Mouse (Mus musculus): ENCODE measurements around the gene Utp4.

Utp4 gene

DNA sequence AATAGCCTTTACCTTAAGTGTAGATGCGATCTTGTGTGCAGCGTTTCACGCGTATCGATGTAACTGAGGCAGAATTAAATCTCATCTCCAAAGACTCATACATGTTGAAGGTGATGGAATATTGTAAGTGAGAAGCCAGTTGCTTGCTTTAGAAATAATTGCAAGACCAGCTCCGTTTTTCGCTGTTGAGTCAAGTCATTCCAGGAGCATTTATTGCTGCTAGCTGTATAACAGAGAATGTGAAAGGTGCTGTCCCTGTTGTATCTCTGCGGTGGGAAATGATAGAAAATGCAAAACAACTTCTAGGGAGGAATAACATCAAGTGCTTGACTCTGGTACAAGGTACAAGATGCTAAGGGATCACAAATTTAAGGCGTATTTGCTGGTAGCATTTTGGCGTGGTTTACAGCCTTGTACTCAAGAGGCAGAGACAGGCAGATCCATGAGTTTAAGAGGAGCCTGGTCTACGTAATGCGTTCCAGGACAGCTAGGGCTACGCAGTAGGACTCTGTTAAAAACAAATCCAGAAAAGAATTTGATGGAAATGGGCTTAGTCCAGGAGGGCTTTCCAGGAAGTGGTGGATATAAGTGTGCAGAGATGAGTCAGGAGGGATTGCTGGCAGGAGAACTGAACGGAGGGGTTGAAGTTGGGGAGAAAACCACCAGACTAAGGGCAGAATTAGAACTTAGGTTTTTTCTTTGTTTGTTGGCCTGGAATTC lies 43.8 kb downstream of the Utp4 start:
- no peak for DNase-seq (ENCODE audit: low read depth)

DNA sequence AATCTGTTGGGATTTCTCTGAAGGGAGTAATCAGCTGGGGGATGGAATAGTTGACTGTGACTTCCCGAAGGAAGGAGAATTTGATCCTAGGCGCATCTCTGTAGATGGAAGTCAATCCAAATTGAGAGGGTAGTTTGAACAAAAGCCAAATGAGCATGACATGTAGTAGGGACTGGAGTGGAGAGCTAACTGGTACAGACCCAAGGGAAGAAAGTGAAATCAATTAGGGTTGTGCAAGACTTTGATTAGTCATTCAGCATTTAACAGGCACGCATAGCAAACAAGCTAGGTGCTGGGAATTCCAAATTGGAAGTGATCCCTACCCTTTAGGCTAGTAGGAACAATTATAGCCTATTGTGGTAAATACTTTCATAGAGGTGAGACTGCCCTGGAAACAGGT lies 48.4 kb downstream of the Utp4 start:
- no peak for DNase-seq (ENCODE audit: low read depth)

DNA sequence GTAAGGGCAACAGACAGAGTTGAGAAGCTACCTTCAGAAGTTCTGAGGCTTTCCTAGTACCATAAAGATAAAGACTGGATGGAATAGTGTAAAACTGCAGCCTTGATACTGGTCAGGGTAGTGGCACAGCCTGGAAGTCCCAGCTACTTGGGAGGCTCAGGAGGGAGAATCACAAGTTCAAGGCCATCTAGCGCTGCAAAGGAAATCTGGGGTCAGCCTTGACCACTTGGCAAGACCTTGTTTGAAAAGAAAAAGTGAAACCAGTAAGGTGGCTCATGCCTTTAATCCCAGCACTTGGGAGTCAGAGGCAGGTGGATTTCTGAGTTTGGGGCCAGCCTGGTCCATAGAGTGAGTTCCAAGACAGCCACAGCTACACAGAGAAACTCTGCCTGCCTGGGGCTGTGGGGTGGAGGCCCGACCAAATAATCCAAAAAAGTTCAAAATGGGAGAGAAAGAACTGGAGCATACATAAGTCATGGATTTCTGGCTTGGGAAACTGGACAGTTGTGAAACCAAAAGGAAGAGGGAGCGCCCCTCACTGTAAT lies 50.5 kb downstream of the Utp4 start:
- no peak for DNase-seq (ENCODE audit: low read depth)

GRCm38 (mm10) chr8:106944756-106945155 lies 51.3 kb downstream of the Utp4 start:
- no peak for DNase-seq (ENCODE audit: low read depth)

DNA sequence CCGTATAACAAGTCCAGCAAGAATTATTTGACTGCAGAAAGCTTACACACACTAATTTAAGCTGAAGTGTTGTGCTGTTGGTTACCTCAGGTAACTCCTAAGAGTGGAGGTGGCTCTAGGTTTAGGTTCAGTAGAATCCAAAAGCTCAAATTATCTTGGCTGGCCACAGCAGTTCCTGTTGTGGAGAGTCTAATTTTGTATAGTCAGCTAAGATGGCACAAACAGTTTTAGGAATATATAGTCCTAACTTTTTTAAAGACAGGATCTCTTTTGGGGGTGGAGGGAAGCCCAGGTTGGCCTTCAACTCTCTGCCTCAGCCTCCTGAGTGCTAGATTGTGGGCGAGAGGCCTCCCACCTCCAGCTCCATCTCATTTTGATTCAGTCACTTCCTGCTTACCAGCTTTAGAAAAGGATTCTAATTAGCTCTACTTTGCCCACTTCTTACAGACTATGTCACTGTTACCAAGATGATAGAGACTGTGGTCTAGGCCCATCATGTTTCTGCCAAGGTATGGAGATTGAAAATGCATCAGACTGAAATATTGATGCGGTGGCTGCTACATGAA lies 55.3 kb downstream of the Utp4 start:
- no peak for DNase-seq (ENCODE audit: low read depth)

DNA sequence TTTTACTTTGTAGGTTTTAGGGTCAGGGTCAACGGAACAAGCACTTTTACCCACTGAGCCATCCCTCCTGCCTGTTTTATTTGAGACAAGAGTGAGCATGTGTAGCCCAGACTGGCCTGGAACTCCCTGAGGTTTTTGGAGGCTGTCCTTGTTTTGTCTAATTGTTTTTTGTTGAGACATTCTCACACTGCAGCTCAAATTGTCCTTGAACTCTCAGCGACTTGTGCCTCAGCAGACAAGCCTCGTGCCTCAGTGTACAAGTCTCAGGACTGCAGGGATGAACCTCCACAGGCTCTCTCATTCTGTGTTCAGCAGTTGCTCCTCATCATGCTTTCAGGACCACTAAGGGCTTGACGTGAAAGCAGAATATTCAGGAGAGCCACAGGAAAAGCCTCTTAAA lies 58.3 kb downstream of the Utp4 start:
- DNase-seq (ENCODE audit: low read depth) = no peak

DNA sequence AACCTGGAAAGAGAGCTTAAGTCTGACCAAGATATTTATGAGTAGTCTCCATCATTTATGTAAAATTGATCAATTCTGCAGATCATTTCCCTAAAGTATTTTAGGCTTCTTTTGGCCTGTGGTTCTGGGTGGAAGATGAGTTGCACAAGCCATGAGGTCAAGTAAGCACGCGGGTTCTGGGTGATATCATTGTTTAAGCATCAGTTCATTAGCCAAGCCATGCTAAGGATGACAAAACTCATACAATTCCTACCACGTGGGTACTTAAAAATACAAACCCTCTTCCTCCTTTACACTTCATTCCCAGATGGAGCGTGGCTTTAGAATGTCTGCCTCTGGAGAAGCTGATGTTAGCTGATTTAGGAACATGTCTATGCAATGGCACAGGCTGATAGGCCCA lies 60.1 kb downstream of the Utp4 start:
- DNase-seq (ENCODE audit: low read depth) = no peak

GRCm38 (mm10) chr8:106957086-106957485 lies 63.6 kb downstream of the Utp4 start:
- no peak for DNase-seq (ENCODE audit: low read depth)

DNA sequence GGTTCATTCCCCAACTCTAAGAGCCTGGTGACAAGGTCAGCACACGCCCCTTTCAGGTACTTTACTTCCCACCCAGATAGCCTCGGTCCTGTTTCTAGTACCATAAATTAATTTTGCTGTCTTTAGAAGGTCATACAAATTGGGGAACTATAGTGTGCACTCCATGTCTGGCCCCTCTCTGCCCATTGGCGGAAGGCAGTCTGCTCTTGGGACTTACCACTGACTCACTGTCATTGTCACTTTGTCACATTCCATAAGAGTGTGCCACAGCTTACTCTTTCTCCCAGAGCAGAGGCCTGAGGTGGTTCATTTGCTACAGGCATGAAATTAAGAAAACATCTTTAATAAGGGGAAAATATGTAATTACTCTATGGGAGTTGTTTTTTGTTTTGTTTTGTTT lies 64.8 kb downstream of the Utp4 start:
- no peak for DNase-seq (ENCODE audit: low read depth)

GRCm38 (mm10) chr8:106959626-106960025 lies 66.2 kb downstream of the Utp4 start:
- no peak for DNase-seq (ENCODE audit: low read depth)

DNA sequence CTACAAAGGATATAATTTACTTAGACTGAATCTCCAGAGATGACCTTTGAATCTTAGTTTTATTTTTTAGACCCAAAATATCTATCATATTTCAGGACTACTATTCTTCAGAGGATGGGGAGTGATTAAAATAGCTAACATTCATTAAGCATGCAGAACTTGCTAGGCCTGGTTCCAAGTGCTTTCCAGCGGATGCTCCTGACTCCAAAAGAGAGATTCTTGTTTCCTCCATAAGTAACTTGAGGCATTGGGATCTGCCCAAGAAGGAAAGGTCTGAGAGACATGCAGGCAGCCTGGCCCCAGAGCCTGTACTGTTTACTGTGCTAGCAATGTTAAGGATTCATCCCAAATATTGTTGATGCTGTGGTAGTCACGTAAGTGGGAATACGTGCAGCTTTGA lies 68.9 kb downstream of the Utp4 start:
- DNase-seq (ENCODE audit: low read depth) = no peak

DNA sequence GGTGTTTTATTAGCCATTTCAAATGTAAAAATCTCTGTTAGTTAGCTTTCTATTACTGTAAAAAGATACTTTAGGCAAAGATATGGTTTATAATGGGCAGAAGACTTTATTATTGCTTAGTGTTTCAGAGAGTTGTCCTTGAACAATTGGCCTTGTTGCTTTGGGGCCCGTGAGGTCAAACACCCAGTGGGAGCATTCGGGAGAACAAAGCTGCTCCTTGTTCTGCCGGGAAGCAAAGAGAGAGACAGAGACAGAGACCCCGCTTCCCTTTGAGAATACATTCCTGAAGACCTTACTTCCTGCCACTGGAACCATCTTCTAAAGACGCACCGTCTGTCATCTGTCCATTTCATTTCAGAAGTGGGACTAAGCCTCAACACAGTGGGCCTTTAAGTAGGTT lies 69.9 kb downstream of the Utp4 start:
- no peak for DNase-seq (ENCODE audit: low read depth)

DNA sequence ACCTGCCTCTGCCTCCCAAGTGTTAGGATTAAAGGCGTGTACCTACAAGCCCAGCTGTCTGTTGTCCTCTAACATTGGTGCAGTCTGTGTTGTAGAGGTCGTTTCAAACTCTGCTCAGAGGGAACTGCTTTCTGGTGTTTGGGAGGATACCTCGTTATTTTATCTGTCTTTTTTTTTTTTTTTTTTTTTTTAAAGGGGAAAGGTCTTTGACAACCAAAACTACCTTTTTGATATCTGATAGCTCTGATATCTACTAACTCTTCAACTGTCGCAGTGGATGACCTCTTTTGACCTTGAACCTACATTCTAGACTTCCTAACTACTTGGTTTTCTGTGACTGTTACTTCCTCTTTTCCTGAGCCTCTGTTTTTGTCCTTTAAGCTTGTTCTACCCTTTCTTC lies 71.1 kb downstream of the Utp4 start:
- no peak for DNase-seq (ENCODE audit: low read depth)

DNA sequence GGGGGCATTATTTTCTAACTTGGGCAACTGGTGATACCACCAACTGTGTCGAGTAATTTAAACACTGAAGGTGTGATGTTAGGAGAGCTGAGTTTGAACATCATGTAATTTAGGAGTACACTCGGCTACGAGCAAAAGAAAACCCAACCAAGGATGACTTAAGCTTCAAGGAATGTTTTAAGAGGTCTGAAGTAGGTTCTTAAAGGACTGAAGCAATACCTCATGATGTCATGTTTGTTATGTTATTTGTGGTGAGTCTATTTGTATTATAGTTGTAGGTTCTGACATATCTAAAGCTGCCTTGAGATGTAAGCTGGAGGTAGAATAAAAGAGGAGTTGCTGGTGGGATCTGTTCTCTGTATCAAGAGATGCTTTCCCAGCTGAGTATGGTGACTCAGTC lies 76.5 kb downstream of the Utp4 start:
- DNase-seq (ENCODE audit: low read depth) = no peak

GRCm38 (mm10) chr8:106971916-106972315 lies 78.5 kb downstream of the Utp4 start:
- DNase-seq (ENCODE audit: low read depth) = no peak
